Mouse (Mus musculus) heart, postnatal 0 days (tissue): ENCODE data around the gene Trappc12. TPM values are rescaled to one million over a fixed set of nuclear protein-coding genes. Genes with fewer than 3 reads are reported as not detected.

Experiments
- ATAC-seq: fragments of 200-750 bp; cut with Nextera tagmentation; 2 replicates; pipeline ENCODE4 v1.8.0; 2017; ENCODE audit warnings: low read depth, moderate number of reproducible peaks, moderate library complexity; ENCODE audit not compliant: insufficient read depth
- DNase-seq: peaks from one replicate; pipeline ENCODE4 v3.0.0-alpha.2; 2016; ENCODE audit warnings: low spot score
- H3K27ac ChIP-seq: fragments of 300-500 bp; sonication (generic); 2 replicates; pipeline ENCODE4 v1.5.1; 2014; ENCODE audit warnings: low read depth, mild to moderate bottlenecking
- H3K27me3 ChIP-seq: fragments of 300-500 bp; sonication (generic); 2 replicates; pipeline ENCODE4 v1.6.1; 2014; ENCODE audit warnings: low read length, mixed read lengths; ENCODE audit not compliant: control insufficient read depth, insufficient read depth
- H3K36me3 ChIP-seq: fragments of 300-500 bp; sonication (generic); replicated peaks from 2 replicates; pipeline ENCODE4 v1.6.1; 2014; ENCODE audit warnings: low read length, mixed read lengths; ENCODE audit not compliant: control insufficient read depth, insufficient read depth
- H3K4me1 ChIP-seq: fragments of 300-500 bp; sonication (generic); 2 replicates; pipeline ENCODE4 v1.6.1; 2014; ENCODE audit warnings: antibody characterized with exemption; ENCODE audit not compliant: control insufficient read depth, insufficient read depth
- H3K4me2 ChIP-seq: fragments of 300-500 bp; sonication (generic); 2 replicates; pipeline ENCODE4 v1.6.1; 2014; ENCODE audit warnings: low read depth, mild to moderate bottlenecking, low read length, moderate library complexity
- H3K4me3 ChIP-seq: fragments of 300-500 bp; sonication (generic); 2 replicates; pipeline ENCODE4 v1.5.1; 2014; ENCODE audit warnings: low read depth, low read length
- H3K9ac ChIP-seq: fragments of 300-500 bp; sonication (generic); replicated peaks from 2 replicates; pipeline ENCODE4 v1.6.1; 2014; ENCODE audit warnings: low read depth, low read length, mixed read lengths
- H3K9me3 ChIP-seq: fragments of 300-500 bp; sonication (generic); replicated peaks from 2 replicates; pipeline ENCODE4 v1.6.1; 2016; ENCODE audit warnings: low read length; ENCODE audit not compliant: control insufficient read depth
- CTCF ChIP-seq: IDR thresholded peaks from 2 replicates; pipeline ENCODE4 v1.5.1; 2016; ENCODE audit warnings: antibody characterized with exemption, control low read depth, low read depth
- EP300 ChIP-seq: IDR thresholded peaks from 2 replicates; pipeline ENCODE4 v1.6.1; 2016; ENCODE audit warnings: antibody characterized with exemption, low read depth
- WGBS: fragments of 180-500 bp; shearing (Covaris S2); extraction: QIAGEN DNeasy Blood & Tissue Kit; methylation state at CpG from one replicate; pipeline ENCODE4 v1.1.7; 2014; 5-methylcytosine and 5-hydroxymethylcytosine counted together
- polyA plus RNA-seq: library from polyadenylated mRNA; unstranded; fragments of >200 nt; fragmentation: Nextera tagmentation; extraction: Ambion mirVana; gene quantifications from 2 replicates; pipeline ENCODE4 v1.2.1, GENCODE M21; 2015
- total RNA-seq: library from RNA; depleted of rRNA; stranded (reverse); fragments of >200 nt; gene quantifications from 2 replicates; pipeline ENCODE4 v1.2.3, GENCODE M21; 2014; ENCODE audit warnings: low replicate concordance

Trappc12 gene
- total and polyA plus RNA-seq, 2 experiments from 2014 or later = 21.6 to 41.4 TPM

DNA sequence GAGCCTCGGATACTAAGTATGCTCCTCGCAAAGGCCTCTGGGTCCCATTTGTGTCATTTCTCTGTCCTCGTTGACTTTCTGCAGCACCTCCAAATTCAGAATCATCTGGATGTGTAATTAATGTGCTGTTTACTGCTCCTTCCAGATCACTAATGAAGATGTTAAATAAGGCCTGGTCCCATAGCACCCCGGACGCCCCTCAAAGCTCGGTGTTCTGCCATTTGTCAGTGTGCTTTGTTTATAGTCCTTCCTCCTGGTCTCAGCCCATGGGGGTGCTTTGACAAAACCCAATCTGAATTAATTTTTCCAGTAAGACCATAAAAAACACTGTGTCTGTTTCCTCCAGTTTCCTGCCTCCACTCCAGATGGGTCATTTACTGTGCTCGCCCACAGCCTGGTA lies 29.9 kb upstream of the Trappc12 start:
- Histone ChIP-seq H3K4me3 (no peak overlapping the region), H3K4me1 (no peaks in the 10 kb centered on the region), H3K36me3 (no peaks in the 10 kb centered on the region), H3K9ac (no peak overlapping the region), H3K27ac (no peak overlapping the region), H3K27me3 (no peaks in the 10 kb centered on the region), H3K9me3 (no peaks in the 10 kb centered on the region), H3K4me2 (no peak overlapping the region)
- WGBS = 88% methylated on average over 7 of the region's 7 CpGs
- ATAC-seq (no peak), DNase-seq (no peak)
- TF ChIP-seq CTCF (no peak), EP300 (no peak)

- WGBS = 81% methylated on average over 6 of the region's 6 CpGs
- H3K36me3 ChIP-seq = no peaks in the 10 kb centered on the region
- DNase-seq (no peak), ATAC-seq (no peak)
- no peaks in the 10 kb centered on the region for H3K9me3 ChIP-seq
- no peak overlapping the region for H3K9ac ChIP-seq
- no peak overlapping the region for H3K27ac ChIP-seq
- no peak overlapping the region for H3K4me3 ChIP-seq
- H3K4me2 ChIP-seq = no peak overlapping the region
- H3K27me3 ChIP-seq = no peaks in the 10 kb centered on the region
- TF ChIP-seq CTCF = no peak
- no peak for TF ChIP-seq EP300
- no peaks in the 10 kb centered on the region for H3K4me1 ChIP-seq
Measured at GRCm38 (mm10) chr12:28775627-28776026, 25.4 kb upstream of the Trappc12 start.

DNA sequence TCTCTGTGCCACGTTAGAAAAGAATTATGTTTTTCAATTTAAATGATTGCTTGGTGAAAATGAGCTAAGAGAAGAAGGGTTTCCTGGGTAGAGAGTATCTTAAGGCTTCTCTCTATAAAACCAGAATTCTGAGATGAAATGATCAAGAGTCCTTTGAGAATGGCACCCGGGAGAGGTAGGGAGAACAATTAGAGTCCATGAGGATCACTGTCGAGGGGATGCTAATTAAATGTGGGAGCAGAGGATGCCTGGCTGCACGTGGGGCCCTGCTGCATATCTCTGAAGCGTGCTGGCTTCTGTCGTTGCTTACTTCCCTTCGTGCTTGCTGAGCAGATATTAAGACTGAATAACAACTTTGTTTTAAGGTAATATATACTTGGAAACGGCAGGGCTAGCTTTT lies 24.8 kb upstream of the Trappc12 start:
- Histone ChIP-seq H3K4me1 (no peaks in the 10 kb centered on the region), H3K9me3 (no peaks in the 10 kb centered on the region), H3K4me2 (no peak overlapping the region), H3K4me3 (no peak overlapping the region), H3K36me3 (no peaks in the 10 kb centered on the region), H3K27ac (no peak overlapping the region), H3K9ac (no peak overlapping the region), H3K27me3 (no peaks in the 10 kb centered on the region)
- DNase-seq (no peak), ATAC-seq (no peak)
- TF ChIP-seq CTCF (no peak), EP300 (no peak)
- 48% methylated on average over 8 of the region's 8 CpGs for WGBS

DNA sequence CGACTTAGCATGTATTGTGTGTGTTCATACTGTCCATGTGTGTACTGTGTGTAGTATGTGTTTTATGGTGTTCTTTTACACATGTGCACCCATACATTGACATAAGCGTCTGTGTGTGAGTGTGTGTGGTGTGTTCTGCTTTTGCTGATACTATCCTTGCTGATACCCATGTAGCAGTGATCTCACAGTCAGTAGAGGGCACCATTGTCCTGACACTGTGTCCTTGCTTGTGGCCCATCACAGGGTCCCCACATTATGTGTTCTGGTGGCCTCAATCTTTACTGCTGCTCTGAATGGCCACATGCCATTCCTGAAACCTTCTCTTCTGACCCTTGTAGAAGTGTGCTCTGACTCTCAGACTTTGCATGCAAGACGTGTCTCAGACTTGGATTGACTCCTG lies 23.5 kb upstream of the Trappc12 start:
- no peak for DNase-seq
- TF ChIP-seq CTCF = peak; percentile 33
- TF ChIP-seq EP300 = no peak
- 82% methylated on average over 3 of the region's 3 CpGs for WGBS

GRCm38 (mm10) chr12:28769953-28770352 lies 19.7 kb upstream of the Trappc12 start:
- Histone ChIP-seq H3K27me3 (no peaks in the 10 kb centered on the region), H3K9me3 (no peaks in the 10 kb centered on the region), H3K36me3 (no peaks in the 10 kb centered on the region), H3K4me2 (no peak overlapping the region), H3K9ac (no peak overlapping the region), H3K4me3 (no peak overlapping the region), H3K27ac (no peak overlapping the region), H3K4me1 (no peaks in the 10 kb centered on the region)
- no peak for TF ChIP-seq CTCF
- TF ChIP-seq EP300 = no peak
- ATAC-seq = no peak
- DNase-seq = no peak
- 90% methylated on average over 7 of the region's 7 CpGs for WGBS

More for the DNA sequence above, 23.5 kb upstream of the Trappc12 start:
- Histone ChIP-seq H3K36me3 (no peaks in the 10 kb centered on the region), H3K27ac (no peak overlapping the region), H3K4me1 (no peaks in the 10 kb centered on the region), H3K27me3 (no peaks in the 10 kb centered on the region), H3K9me3 (no peaks in the 10 kb centered on the region), H3K9ac (no peak overlapping the region), H3K4me2 (no peak overlapping the region), H3K4me3 (no peak overlapping the region)
- no peak; the same call in 1 of the 2 replicates for ATAC-seq

DNA sequence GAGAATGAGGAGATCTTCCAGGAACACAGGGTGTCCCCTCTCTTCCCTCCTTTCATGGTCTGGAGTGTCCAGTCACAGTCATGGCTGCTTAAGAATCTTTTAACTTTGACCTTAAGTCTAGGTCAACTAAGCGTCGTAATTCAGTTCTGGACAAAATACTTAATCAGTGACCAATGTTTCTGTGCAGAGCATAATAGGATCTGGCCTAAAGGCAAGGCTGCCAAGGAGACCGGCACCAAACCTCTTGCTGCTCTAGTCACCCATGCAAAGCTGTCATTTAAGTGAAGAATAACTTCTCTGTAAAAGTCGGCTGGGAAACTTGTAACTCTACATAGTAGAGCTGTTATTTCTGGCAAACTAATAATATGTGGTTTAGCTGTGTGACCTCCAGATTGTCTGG lies 5.7 kb upstream of the Trappc12 start:
- ATAC-seq (no peak), DNase-seq (no peak)
- Histone ChIP-seq H3K36me3 (no peaks in the 10 kb centered on the region), H3K9me3 (no peaks in the 10 kb centered on the region), H3K27me3 (no peaks in the 10 kb centered on the region), H3K4me3 (no peak overlapping the region), H3K27ac (no peak overlapping the region), H3K9ac (no peak overlapping the region), H3K4me2 (no peak overlapping the region), H3K4me1 (peaks cover 6% of the 10 kb centered on the region; the same call in 1 of the 2 replicates)
- TF ChIP-seq EP300 (no peak), CTCF (no peak)
- 75% methylated on average over 4 of the region's 4 CpGs for WGBS
